Mouse (Mus musculus) CH12.LX (cell line): ENCODE measurements around the gene Nans. TPM values are rescaled to one million over a fixed set of nuclear protein-coding genes. Genes with fewer than 3 reads are reported as not detected.

Experiments
- DNase-seq: peaks from one replicate; pipeline ENCODE4 v3.0.0-alpha.2; 2013; ENCODE audit errors: extremely low read depth
- H3K27ac ChIP-seq: 2 replicates; pipeline ENCODE4 v1.5.1; 2012; ENCODE audit warnings: low read depth, mild to moderate bottlenecking, control low read depth, moderate library complexity; ENCODE audit not compliant: insufficient read depth
- H3K27me3 ChIP-seq: replicated peaks from 2 replicates; pipeline ENCODE3; 2012; ENCODE audit warnings: inconsistent platforms
- H3K36me3 ChIP-seq, 2 experiments: replicated peaks in 1 of 2; 2 replicates each; pipeline versions ENCODE3 to v1.6.1; 2012; ENCODE audit warnings: inconsistent platforms in 1 of 2, low read length in 1 of 2, mild to moderate bottlenecking in 1 of 2, mixed read lengths in 1 of 2, moderate library complexity in 1 of 2; ENCODE audit not compliant: control insufficient read depth in 1 of 2, insufficient read depth in 1 of 2
- H3K4me1 ChIP-seq, 2 experiments: 2 replicates each; pipeline ENCODE4 v1.6.1; 2012; ENCODE audit warnings: inconsistent platforms in 1 of 2, moderate library complexity in 1 of 2; ENCODE audit not compliant: insufficient read depth in 2 of 2, control insufficient read depth in 1 of 2
- H3K4me2 ChIP-seq: 2 replicates; pipeline ENCODE4 v1.6.1; 2012; ENCODE audit warnings: low read depth, mild to moderate bottlenecking, control low read depth; ENCODE audit not compliant: poor library complexity, insufficient read depth, severe bottlenecking
- H3K4me3 ChIP-seq, 3 experiments: fragments of 150-350 bp in 1 of 3; sonication (generic) in 1 of 3; replicated peaks in 1 of 3; 2 replicates each; pipeline versions ENCODE3 to v1.5.1; 2011 to 2012; ENCODE audit warnings: low read depth in 2 of 3, low read length in 2 of 3, mild to moderate bottlenecking in 2 of 3, moderate library complexity in 2 of 3, control low read depth in 1 of 3, improper control_type of control experiment in 1 of 3, inconsistent platforms in 1 of 3, mixed read lengths in 1 of 3; ENCODE audit not compliant: poor library complexity in 1 of 3
- H3K79me2 ChIP-seq: replicated peaks from 2 replicates; pipeline ENCODE4 v1.6.1; 2012; ENCODE audit warnings: mild to moderate bottlenecking, moderate library complexity; ENCODE audit not compliant: control insufficient read depth, poor library complexity, insufficient read depth, severe bottlenecking; ENCODE audit errors: extremely low read depth
- H3K9ac ChIP-seq: 2 replicates; pipeline ENCODE4 v1.6.1; 2012; ENCODE audit warnings: low read depth, mild to moderate bottlenecking, control low read depth, moderate library complexity; ENCODE audit not compliant: insufficient read depth
- H3K9me3 ChIP-seq: replicated peaks from 2 replicates; pipeline ENCODE3; 2012; ENCODE audit warnings: low read length, inconsistent platforms, mixed read lengths
- BHLHE40 ChIP-seq: IDR thresholded peaks from 2 replicates; pipeline ENCODE4 v1.6.1; 2011; ENCODE audit warnings: mild to moderate bottlenecking, low read depth, low read length, improper control_type of control experiment
- CHD2 ChIP-seq: IDR thresholded peaks from 2 replicates; pipeline ENCODE4 v1.6.1; 2011; ENCODE audit warnings: low read length, improper control_type of control experiment
- HCFC1 ChIP-seq: IDR thresholded peaks from 2 replicates; pipeline ENCODE4 v1.6.1; 2012; ENCODE audit warnings: low read depth, mild to moderate bottlenecking, inconsistent platforms, low read length, improper control_type of control experiment
- JUND ChIP-seq: conservative IDR thresholded peaks from 2 replicates; pipeline ENCODE4 v1.6.1; 2011; ENCODE audit warnings: low read depth, low read length, improper control_type of control experiment
- KAT2A ChIP-seq: IDR thresholded peaks from 2 replicates; pipeline ENCODE4 v1.6.1; 2012; ENCODE audit warnings: low read length, improper control_type of control experiment, inconsistent platforms; ENCODE audit not compliant: insufficient replicate concordance
- MAFK ChIP-seq: IDR thresholded peaks from 2 replicates; pipeline ENCODE4 v1.6.1; 2011; ENCODE audit warnings: low read length, improper control_type of control experiment; ENCODE audit not compliant: insufficient replicate concordance
- MAX ChIP-seq: IDR thresholded peaks from 2 replicates; pipeline ENCODE4 v1.6.1; 2011; ENCODE audit warnings: low read length, improper control_type of control experiment
- MXI1 ChIP-seq: IDR thresholded peaks from 2 replicates; pipeline ENCODE4 v1.6.1; 2011; ENCODE audit warnings: mild to moderate bottlenecking, low read depth, low read length, improper control_type of control experiment
- NELFE ChIP-seq: IDR thresholded peaks from 2 replicates; pipeline ENCODE4 v1.6.1; 2011; ENCODE audit warnings: low read depth, low read length, improper control_type of control experiment
- NRF1 ChIP-seq: IDR thresholded peaks from 2 replicates; pipeline ENCODE4 v1.6.1; 2014; ENCODE audit warnings: low read depth, mild to moderate bottlenecking, inconsistent platforms, low read length, improper control_type of control experiment, moderate library complexity
- RAD21 ChIP-seq: IDR thresholded peaks from 2 replicates; pipeline ENCODE4 v1.6.1; 2011; ENCODE audit warnings: low read depth, mild to moderate bottlenecking, low read length, improper control_type of control experiment, moderate library complexity
- RCOR1 ChIP-seq: conservative IDR thresholded peaks from 2 replicates; pipeline ENCODE4 v1.6.1; 2012; ENCODE audit warnings: low read depth, mild to moderate bottlenecking, inconsistent platforms, low read length, improper control_type of control experiment
- SIN3A ChIP-seq: IDR thresholded peaks from 2 replicates; pipeline ENCODE4 v1.6.1; 2012; ENCODE audit warnings: low read length, improper control_type of control experiment, inconsistent platforms
- ZC3H11A ChIP-seq: IDR thresholded peaks from 2 replicates; pipeline ENCODE4 v1.6.1; 2012; ENCODE audit warnings: low read depth, mild to moderate bottlenecking, inconsistent platforms, low read length, improper control_type of control experiment
- ZMIZ1 ChIP-seq: IDR thresholded peaks from 2 replicates; pipeline ENCODE4 v1.6.1; 2012; ENCODE audit warnings: low read depth, mild to moderate bottlenecking, inconsistent platforms, low read length, improper control_type of control experiment
- dilution Hi-C: fragments of 300-500 bp; cut with MboI; formaldehyde crosslinking; loops from 2 replicates; pipeline ENCODE4 v1.14.3; 2020; ENCODE audit warnings: low sequenced_read_pairs; ENCODE audit not compliant: extremely low pct_unique_long_range_greater_than_20kb, extremely low pct_ligation_motif_present
- in situ Hi-C: fragments of 300-500 bp; cut with MboI; formaldehyde crosslinking; loops from 3 replicates; pipeline ENCODE4 v1.14.3; 2019; ENCODE audit warnings: low sequenced_read_pairs, low pct_ligation_motif_present, low pct_unique_long_range_greater_than_20kb, mixed read lengths
- polyA plus RNA-seq: library from polyadenylated mRNA; unstranded; fragments of >175 nt; gene quantifications from 2 replicates; pipeline ENCODE4 v1.2.1, GENCODE M21; 2012; ENCODE audit warnings: low read depth; ENCODE audit not compliant: insufficient read length
- total RNA-seq, 2 experiments: library from RNA; depleted of rRNA; stranded (reverse); fragments of 300-350 nt in 1 of 2; fragments of >200 nt in 1 of 2; gene quantifications; 2 replicates each; pipeline ENCODE4 v1.2.3; 2012 to 2014

The Nans gene
- total and polyA plus RNA-seq, 3 experiments = 103 to 150 (median 127) TPM

DNA sequence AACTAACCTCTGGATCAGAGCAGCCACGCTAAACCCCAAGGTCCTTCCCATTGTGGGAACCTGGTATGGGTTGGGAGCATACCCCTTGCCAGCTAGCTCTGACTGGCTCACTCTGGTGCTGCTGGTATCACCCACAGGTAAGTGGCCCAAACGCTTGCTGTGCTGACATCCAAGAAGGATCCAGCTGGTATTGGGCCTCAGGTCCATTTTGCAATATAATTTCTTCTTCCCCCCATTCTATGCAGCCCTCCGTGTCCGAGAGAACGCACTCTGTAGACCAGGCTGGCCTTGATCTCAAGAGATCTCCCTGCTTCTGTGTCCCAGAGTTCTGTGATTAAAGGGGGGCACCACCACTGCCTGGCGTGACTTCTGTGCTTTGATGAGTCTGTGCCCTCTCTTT lies 4.0 kb downstream of the Nans start:
- Histone ChIP-seq H3K36me3 (peaks cover 44 to 64% of the 10 kb centered on the region in 2 experiments), H3K9ac (no peak overlapping the region), H3K4me1 (peaks cover 0 to 18% of the 10 kb centered on the region in 2 experiments; a peak in 2 of 4 replicates), H3K27ac (no peak overlapping the region), H3K9me3 (no peaks in the 10 kb centered on the region), H3K79me2 (peaks cover 38% of the 10 kb centered on the region), H3K4me2 (no peak overlapping the region), H3K4me3 (no peak overlapping the region), H3K27me3 (no peaks in the 10 kb centered on the region)
- TF ChIP-seq KAT2A = no peak
- no peak for TF ChIP-seq MXI1
- no peak for TF ChIP-seq NRF1
- no peak for TF ChIP-seq MAFK
- TF ChIP-seq RAD21 = no peak
- TF ChIP-seq HCFC1 = no peak
- no peak for DNase-seq
- in situ Hi-C loops = loop anchor here (25.0 kb wide), 1 partner anchor 281 kb away; no protein-coding TSS in a partner anchor
- dilution Hi-C loops = no loop called here

DNA sequence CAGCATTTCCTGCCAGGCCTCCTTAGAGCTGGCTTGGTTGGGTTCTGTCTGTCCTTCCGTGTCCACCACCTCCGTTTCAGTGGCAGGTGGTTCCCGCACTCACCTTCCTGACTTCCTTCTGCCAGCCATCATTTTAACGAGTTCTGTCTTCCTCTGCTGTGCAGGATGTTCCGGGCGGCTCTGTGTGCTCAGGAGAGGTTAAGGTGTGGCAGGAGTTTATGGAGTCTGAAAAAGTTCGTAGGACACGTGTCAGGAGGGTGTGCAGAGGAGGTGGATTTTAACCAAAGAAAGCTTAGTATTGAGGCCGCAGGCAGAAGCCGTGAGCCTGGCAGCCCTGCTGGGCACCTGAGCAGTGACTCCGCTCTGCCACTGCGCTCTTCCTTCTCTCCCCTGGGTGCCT lies 6.5 kb downstream of the Nans start:
- Histone ChIP-seq H3K27me3 (no peaks in the 10 kb centered on the region), H3K79me2 (peaks cover 25% of the 10 kb centered on the region), H3K4me1 (peaks cover 0 to 7% of the 10 kb centered on the region in 2 experiments; a peak in 2 of 4 replicates), H3K27ac (no peak overlapping the region), H3K4me2 (no peak overlapping the region), H3K9ac (no peak overlapping the region), H3K36me3 (peaks cover 62 to 89% of the 10 kb centered on the region in 2 experiments), H3K9me3 (no peaks in the 10 kb centered on the region), H3K4me3 (no peak overlapping the region)
- TF ChIP-seq MAX (no peak), KAT2A (no peak), JUND (no peak), BHLHE40 (no peak), CHD2 (no peak), NELFE (no peak), RCOR1 (no peak), RAD21 (no peak), MXI1 (no peak), ZC3H11A (no peak), ZMIZ1 (no peak), SIN3A (no peak)
- in situ Hi-C loops = loop anchor here (25.0 kb wide), 1 partner anchor 283 kb away; no protein-coding TSS in a partner anchor
- DNase-seq = no peak
- dilution Hi-C loops = no loop called here
